Mouse (Mus musculus) right cerebral cortex, postnatal 14 days (tissue): ENCODE results near the gene Rnft2.
A peak's percentile ranks its signal among the peaks of the same experiment; 100 is the strongest.

Experiments
- DNase-seq: peaks from one replicate; pipeline ENCODE4 v3.0.0; 2022

The Rnft2 gene

DNA sequence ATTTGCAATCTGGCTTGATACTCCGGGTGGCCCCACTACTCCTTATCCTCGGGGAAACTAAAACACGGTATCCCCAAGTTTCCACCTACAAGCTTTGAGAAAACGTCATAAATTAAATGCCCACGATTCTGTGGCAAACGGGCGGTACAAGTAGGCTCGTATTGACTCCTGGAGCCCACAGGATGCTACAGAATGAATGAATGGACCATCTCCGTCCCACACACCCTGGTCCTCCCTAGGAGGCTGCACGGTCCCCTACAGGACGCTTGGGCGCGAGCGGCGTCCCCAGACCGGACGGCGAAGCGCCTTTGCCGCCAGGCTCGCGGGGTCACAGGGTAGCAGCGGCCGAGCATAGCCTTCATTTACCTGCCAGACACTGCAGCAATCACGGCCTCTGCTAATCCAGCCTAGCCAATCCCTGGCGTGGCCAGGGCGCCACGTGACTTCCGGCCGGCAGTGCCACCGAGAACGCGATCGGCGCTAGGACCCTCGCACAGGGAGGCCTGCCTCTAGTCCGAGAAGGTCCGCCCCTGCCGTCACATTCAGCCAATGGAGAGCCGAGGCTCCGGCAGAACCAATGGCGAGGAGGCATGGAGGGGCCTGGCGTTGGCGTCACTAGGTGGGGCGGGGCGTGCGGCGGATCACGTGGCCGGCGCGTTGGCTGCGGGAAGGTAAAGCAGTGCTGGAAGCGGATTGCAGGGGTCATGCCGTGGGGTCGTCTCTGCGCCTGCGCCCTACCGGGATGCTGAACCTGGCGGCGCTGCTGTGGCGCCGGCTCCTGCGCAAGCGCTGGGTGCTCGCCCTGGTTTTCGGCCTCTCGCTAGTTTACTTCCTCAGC is at the start of gene Rnft2, which contains the start of gene 2410131K14Rik:
Gene Rnft2, minus strand, starts transcription at position 511 of the 838 bp plus-strand sequence.
Gene 2410131K14Rik, plus strand, starts transcription at position 622 of the 838 bp plus-strand sequence.
- DNase-seq: peak; percentile 100

- DNase-seq: peak; percentile 89
Observed at GRCm38 (mm10) chr5:118294086-118294864, 49.4 kb upstream of the Rnft2 start.

DNA sequence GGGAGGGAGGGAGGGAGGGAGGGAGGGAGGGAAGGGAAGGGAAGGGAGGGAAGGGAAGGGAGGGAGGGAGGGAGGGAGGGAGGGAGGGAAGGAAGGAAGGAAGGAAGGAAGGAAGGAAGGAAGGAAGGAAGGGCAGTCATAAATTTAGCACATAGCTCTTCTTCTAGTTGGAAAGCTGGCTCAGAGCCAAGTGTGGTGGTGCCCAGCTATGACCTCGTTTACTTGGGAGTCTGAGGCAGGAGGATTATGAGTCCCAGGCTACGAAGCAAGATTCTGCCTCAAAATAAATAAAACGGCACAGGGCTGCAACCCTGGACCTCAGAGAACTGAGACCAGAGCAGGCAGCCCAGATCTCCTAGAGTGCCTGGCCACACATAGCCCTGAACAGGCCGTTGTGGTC is 47.6 kb upstream of the Rnft2 start:
- no peak for DNase-seq

- no peak for DNase-seq
Observed at GRCm38 (mm10) chr5:118291453-118291852, 46.5 kb upstream of the Rnft2 start.

DNA sequence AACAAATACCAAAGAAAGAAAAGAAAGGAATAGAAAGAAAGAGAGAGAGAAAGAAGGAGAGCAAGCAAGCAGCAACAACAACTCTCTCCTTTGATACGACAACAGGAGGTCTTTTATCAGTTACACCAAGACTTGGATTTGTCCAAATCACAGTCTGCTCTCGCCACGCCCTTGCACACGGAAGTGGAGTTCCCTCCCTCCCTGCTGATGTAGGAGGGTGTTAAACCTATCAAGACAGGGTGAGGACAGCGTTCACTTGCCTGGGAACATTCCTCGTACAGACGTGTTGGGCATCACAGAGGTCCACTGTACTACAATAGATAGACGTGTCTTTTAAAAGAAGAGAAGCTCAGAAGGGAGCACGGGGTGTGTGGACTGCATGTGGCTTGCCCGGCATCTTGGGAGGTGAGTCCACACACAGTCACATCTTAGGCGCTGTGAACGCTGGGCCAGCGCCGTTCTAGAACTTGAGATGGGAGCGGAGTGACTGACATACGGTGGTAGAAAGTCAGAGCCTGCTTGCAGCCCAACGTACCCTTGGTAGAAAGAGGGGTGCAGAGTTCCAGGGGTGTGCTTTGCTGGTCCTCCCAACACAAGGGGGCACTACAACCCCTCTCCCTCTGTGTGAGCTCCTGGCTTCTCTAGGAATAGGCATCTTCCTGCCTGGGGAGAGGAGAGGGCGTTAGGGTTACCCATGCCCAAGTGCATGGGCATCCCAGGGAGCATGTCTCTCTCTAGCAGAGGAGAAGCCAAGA is 33.0 kb upstream of the Rnft2 start:
- no peak for DNase-seq

GRCm38 (mm10) chr5:118276711-118277110 is 31.8 kb upstream of the Rnft2 start:
- no peak for DNase-seq

DNA sequence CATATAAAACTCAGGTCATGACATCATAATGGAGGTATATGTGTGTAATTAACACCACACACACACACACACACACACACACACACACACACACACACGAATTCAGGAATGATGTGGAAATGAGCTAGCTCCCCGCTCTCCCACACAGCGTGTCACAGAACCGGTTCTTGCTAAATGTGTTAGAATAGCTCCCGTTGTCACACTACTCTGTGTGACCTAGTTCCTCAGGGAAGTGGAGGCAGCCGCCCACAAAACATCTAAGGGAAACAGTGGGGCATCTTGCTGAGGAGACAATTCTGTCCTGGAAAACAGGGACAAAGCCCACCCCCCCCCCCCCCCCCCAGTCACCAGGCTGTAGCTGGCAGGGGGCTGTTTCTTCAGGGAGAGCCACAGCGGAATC is 31.4 kb upstream of the Rnft2 start:
- peak; percentile 39 for DNase-seq

GRCm38 (mm10) chr5:118274546-118274945 is 29.6 kb upstream of the Rnft2 start:
- DNase-seq: peak; percentile 27

- DNase-seq: no peak
Observed at GRCm38 (mm10) chr5:118273446-118273845, 28.5 kb upstream of the Rnft2 start.

DNA sequence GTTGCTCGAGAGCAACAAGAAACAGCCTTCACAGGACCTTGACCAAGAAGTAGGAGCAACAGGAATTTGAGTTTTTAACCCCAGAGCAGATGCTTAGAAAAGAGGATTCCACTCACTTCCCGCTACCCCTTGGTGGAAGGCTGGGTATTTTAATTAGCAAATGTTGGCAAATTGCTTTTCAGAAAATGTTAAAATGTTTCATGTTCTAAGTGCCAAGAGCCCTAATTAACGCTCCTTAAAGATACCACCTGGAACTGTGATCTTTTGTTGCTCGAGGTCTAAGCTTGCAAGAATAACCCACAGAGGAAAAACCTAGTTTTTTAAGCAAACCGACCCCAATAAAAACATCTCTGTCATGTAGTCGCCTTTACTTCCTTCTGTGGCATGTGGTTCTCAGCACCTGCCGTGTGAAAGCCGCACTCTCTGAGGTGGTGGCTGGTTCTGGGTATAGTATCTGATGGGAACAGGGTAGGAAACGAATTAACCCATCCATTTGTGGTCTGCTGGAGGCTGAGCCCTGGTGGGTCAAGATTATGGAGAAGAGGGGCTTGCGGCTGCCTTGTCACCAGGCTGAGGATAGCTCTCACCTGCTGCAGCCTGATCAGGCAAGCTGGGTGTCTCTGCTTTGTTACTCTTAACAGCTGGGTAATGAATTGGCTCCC is 26.7 kb upstream of the Rnft2 start:
- DNase-seq: no peak

- peak; percentile 88 for DNase-seq
Observed at GRCm38 (mm10) chr5:118268987-118269386, 24.1 kb upstream of the Rnft2 start.

DNA sequence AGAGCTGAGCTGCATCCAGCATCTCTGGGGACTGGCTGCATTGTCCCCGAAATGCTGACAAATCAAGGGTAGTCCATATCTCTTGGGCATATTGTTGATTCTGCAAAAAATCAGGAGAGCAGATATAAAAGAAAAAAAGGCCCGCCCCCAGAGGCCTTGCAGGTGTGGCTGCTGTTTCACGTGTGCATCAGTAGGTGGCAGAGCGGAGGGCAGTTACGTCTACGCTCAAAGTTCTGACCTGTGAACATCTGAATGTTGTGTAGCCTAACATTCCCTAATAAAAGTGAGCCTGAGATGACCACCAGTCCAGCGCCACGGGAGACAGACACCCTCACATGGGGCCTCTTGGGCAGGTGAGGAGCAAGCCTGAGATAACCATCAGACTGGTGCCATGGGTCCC is 21.4 kb upstream of the Rnft2 start:
- DNase-seq: no peak

DNA sequence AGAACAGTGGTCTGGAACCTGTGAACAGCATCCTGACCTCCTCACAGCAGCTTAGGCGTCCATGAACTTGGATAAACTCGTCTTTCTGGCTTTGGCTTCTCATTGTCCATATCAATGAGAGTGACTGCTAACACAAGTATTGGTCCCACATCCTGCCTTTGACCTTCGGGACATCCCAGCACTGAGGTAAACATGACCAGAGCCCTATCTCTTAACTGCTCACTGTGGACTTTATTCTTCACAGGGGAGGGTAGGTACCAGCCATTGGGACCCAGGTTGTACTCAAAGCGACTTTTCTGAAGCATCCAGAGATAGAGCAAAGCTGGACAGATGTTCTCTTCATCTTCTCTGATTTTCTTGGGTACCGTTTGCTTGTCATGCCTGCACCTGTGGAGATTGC is 20.4 kb upstream of the Rnft2 start:
- DNase-seq: no peak

DNA sequence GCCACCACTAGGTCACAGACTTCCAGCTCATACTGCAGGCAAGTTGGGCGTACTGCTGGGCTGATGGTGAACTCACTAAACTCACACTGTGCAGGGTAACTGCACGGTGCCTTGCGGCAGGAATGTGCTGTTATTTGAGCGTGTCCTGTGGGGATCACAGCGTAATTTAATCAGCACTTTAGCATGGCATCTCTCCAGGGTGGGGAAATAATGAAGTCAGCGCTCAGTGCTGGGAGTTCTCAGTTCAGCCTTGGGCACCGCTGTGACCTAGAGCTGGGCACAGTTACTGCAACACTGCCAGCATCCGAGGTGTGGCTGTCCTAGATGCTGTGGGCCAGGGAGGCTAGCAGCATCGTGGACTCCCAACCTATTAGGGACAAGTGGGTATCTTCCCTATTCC is 19.4 kb upstream of the Rnft2 start:
- no peak for DNase-seq

DNA sequence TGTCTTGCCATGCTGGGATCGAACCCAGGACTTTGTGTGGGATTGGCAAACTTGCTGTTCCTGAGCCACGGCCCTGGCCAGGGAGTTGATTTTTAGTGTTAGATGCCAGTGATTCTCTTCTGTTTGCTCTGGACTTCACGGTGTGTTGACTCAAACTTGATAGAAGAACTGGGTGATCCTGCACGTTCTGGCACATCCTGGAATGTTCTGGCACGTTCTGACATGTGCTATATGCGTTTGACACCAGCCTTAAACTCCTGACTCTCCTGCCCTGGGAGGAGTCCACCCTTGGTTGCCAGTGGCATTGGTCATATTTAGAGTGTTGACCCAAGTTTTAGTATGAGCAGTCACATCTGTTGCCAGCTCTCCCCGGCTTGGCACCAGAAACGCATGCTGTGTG is 17.5 kb upstream of the Rnft2 start:
- no peak for DNase-seq

DNA sequence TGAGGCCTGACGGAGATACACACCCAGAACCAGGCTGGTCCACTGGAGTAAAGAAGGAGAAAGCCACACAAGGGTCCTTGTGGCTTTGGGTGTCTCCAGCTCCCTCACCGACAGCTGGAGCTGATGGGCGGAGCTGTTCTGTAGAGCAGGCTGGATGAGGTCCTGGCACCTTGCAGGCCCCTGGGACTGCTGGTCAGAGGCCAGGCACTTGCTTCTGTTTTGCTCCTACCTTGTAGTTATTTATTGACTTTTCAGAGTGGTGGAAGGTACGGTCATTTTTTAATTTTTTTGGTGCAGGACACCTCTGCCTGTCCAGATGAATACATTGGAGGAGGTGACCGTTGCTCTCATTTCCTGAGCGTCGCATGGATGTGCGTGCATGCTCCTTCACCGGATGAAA is 16.3 kb upstream of the Rnft2 start:
- no peak for DNase-seq

DNA sequence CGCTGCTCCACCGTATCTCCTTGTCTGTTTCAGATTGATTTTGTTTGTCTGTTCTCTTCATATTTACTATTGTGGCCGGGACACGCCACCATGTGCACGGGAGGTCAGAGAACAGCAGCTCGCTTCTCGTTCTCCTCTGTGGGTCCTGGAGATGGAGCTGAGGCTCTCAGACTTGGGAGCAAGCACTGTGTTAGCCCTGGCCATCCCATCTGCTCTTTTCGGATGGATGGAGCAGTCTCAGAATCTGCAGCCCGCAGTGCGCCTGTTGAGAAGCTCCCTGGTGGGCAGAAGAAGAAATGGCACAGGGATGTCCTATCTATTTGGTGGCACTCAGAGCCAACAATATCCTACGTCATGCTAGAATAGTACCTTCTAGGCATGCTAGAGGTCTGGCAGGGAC is 15.7 kb upstream of the Rnft2 start:
- DNase-seq: no peak

- no peak for DNase-seq
Observed at GRCm38 (mm10) chr5:118260055-118260454, 15.1 kb upstream of the Rnft2 start.

DNA sequence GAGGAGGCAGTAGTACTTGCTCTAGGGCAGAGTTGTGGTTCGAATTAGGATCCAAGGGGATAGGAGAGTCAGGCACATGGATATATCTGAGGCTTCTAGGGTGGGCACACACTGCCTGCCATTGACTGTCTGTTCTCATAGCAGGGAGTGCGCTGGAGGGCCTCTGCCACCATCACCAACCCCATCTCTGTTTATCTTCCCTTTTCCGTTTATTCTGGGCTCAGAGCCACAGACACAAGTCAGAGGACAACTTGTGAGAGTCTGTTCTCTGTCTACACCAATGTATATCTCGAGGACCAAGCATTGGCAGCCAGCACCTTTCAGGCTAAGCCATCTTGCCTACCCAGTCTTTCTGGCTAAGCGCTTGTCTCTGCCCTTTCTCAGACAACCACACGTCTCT is 14.7 kb upstream of the Rnft2 start:
- no peak for DNase-seq

DNA sequence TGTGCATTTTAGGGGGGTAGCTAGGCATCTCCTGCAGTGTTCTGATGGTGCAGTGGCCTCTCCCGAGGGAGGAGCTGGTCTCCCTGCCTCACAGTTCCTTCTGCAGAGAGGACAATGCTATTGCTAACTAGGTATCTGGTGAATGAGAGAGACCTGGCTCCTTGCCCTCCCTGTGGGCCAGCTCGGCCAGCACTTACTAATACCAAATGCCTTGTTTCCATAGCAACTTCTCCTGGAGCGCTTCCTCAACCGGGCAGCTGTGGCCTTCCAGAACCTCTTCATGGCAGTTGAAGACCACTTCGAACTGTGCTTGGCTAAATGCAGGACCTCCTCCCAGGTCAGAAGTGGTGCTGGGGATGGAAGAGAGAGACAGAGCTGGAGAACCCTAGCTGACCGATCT is 14.2 kb upstream of the Rnft2 start:
- DNase-seq: no peak

DNA sequence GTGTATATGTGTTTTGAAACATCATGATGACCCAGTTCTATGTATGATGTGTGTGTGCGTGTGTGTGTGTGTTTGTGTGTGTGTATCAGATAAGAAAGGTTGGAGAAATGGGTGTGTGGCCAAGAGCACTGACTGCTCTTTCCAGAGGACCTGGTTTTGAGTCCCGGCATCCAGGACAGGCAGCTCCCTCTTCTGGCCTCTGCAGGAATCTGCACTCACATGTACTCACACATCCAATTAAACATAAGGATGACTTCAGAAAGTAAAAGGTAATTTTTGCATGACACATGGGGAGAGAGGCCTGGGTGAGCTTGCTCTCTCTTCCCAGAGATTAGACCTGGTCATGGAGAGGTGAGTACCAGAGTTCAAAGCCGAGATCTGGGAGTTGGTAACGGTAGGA is 12.1 kb upstream of the Rnft2 start:
- no peak for DNase-seq

DNA sequence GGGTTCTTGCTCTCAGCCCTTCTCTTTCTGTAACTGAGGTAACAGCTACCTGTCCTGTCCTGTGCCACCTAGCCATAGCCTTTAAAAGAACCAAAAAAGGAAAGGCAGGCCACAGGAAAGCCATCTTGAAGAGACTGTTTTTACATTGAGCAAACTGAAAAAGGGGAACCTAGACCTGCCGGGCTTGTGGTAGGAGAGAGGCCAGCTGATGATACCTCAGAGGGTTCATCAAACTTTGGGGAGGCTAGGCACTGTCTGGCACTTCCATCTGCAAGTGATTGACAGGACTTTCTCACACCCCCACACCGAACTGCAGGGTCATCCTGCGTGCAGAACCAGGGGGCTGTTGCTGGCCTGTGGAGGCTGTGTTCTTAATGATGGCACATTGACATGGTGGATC is 8.6 kb upstream of the Rnft2 start:
- DNase-seq: no peak

- DNase-seq: no peak
Observed at GRCm38 (mm10) chr5:118250987-118251386, 6.1 kb upstream of the Rnft2 start.
